23 mouse cellular contexts compared by ENCODE assay signal in the genomic region with DNA sequence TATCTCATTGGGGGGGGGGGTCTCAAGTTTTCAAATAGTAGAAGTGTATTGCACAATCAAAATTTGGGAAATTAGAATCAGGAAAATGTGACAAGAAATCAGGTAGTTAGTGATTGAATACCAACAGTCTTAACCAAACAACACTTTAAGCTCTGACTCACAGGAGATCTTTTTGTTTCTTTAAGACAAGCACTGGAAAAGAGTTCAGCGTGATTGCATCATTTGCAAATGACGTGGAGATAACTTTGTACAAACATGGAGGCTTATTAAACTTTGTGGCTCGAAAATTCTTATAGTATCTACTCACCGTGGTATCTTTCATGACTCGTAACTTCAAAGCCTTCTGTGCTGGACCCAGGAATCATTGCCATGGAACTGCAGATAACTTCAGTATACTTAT. TPM values are rescaled to one million over a fixed set of nuclear protein-coding genes. Genes with fewer than 3 reads are reported as not detected.
"Had no signal": no experiment of that assay in that cellular context is flagged by ENCODE, and none has a peak within 500 bp of the region (broad histone marks: within the 10 kb centered on the region; RNA-seq: fewer than 3 reads in every experiment).

No protein-coding gene starts in this region.

- H3K4me1 ChIP-seq: kidney, embryonic 15.5 days; lung, embryonic 15.5 days; megakaryocyte, embryonic 14.5 days; midbrain, embryonic 10.5 days; midbrain, embryonic 13.5 days had no signal

- H3K4me3 ChIP-seq: kidney, embryonic 15.5 days; layer of hippocampus, adult 2 months; lung, embryonic 15.5 days; megakaryocyte, embryonic 14.5 days; midbrain, embryonic 10.5 days; midbrain, embryonic 13.5 days had no signal

- H3K27ac ChIP-seq: kidney, embryonic 15.5 days; layer of hippocampus, adult 2 months; liver, embryonic 14.5 days; lung, embryonic 15.5 days; midbrain, embryonic 10.5 days; midbrain, embryonic 13.5 days had no signal

- DNase-seq: kidney, adult 11 months; kidney, adult 8-10 months; kidney, postnatal 10 days; kidney, postnatal 36 days; layer of hippocampus, adult 9-11 months; liver, postnatal 0 days; lung, postnatal 14 days; right cerebral cortex, adult 18-20 months; right cerebral cortex, postnatal 14 days; right cerebral cortex, postnatal 4 days; thymus, postnatal 25 days had no signal

RNA-seq across cellular contexts. Expression of a gene that starts 7.6 kb away (rescaled TPM):
- total RNA-seq: monocyte, adult 5-6 weeks had no signal

RNA-seq across cellular contexts. Expression of a gene that starts 41.4 kb away (rescaled TPM):
- total RNA-seq: layer of hippocampus, adult 2 months; layer of hippocampus, postnatal 25 days; left cerebral cortex, adult 18-20 months; left cerebral cortex, postnatal 10 days; left cerebral cortex, postnatal 36 days; monocyte, adult 5-6 weeks had no signal
